Mouse (Mus musculus) MEL (cell line): ENCODE results near the gene Erich4. TPM values are rescaled to one million over a fixed set of nuclear protein-coding genes. Genes with fewer than 3 reads are reported as not detected.

Experiments used
- DNase-seq: peaks from one replicate; pipeline ENCODE4 v3.0.0; 2011; ENCODE audit warnings: low read depth, low spot score
- H3K27ac ChIP-seq: 2 replicates; pipeline ENCODE4 v1.5.1; 2012; ENCODE audit warnings: low read depth, mild to moderate bottlenecking, control low read depth, low read length, moderate library complexity; ENCODE audit not compliant: control insufficient read depth
- H3K27me3 ChIP-seq, 2 experiments: fragments of 150-350 bp in 1 of 2; sonication (generic) in 1 of 2; 2 replicates each; pipeline ENCODE4 v1.6.1; 2012; ENCODE audit warnings: low read length in 2 of 2, mild to moderate bottlenecking in 2 of 2, improper control_type of control experiment in 1 of 2, moderate library complexity in 1 of 2; ENCODE audit not compliant: insufficient read depth in 2 of 2, control insufficient read depth in 1 of 2
- H3K36me3 ChIP-seq, 2 experiments: 2 replicates each; pipeline ENCODE4 v1.6.1; 2012 to 2014; ENCODE audit warnings: low read length in 2 of 2, improper control_type of control experiment in 1 of 2, inconsistent platforms in 1 of 2, mild to moderate bottlenecking in 1 of 2; ENCODE audit not compliant: insufficient read depth in 2 of 2, control insufficient read depth in 1 of 2
- H3K4me1 ChIP-seq, 2 experiments: fragments of 150-350 bp in 1 of 2; sonication (generic) in 1 of 2; 2 replicates each; pipeline ENCODE4 v1.6.1; 2012; ENCODE audit warnings: low read length in 2 of 2, improper control_type of control experiment in 1 of 2, mild to moderate bottlenecking in 1 of 2; ENCODE audit not compliant: insufficient read depth in 2 of 2, control insufficient read depth in 1 of 2
- H3K4me3 ChIP-seq, 2 experiments: fragments of 150-350 bp in 1 of 2; sonication (generic) in 1 of 2; 2 replicates each; pipeline ENCODE4 v1.5.1; 2012; ENCODE audit warnings: low read depth in 2 of 2, low read length in 2 of 2, mild to moderate bottlenecking in 2 of 2, moderate library complexity in 2 of 2, control low read depth in 1 of 2, improper control_type of control experiment in 1 of 2; ENCODE audit not compliant: control insufficient read depth in 1 of 2, insufficient read depth in 1 of 2
- H3K79me2 ChIP-seq: 2 replicates; pipeline ENCODE4 v1.6.1; 2012; ENCODE audit warnings: mild to moderate bottlenecking, low read length, moderate library complexity; ENCODE audit not compliant: control insufficient read depth, poor library complexity, insufficient read depth
- H3K9ac ChIP-seq: 2 replicates; pipeline ENCODE4 v1.6.1; 2012; ENCODE audit warnings: low read depth, mild to moderate bottlenecking, control low read depth, low read length, moderate library complexity; ENCODE audit not compliant: control insufficient read depth, poor library complexity, severe bottlenecking
- H3K9me3 ChIP-seq: fragments of 150-350 bp; sonication (generic); replicated peaks from 2 replicates; pipeline ENCODE4 v1.6.1; 2012; ENCODE audit warnings: mild to moderate bottlenecking, low read length, improper control_type of control experiment, moderate library complexity; ENCODE audit not compliant: insufficient read depth
- BHLHE40 ChIP-seq: IDR thresholded peaks from 2 replicates; pipeline ENCODE4 v1.6.1; 2012; ENCODE audit warnings: low read depth, mild to moderate bottlenecking, inconsistent platforms, low read length, improper control_type of control experiment, borderline replicate concordance
- E2F4 ChIP-seq: IDR thresholded peaks from 2 replicates; pipeline ENCODE4 v1.6.1; 2011; ENCODE audit warnings: low read depth, low read length, improper control_type of control experiment, borderline replicate concordance
- ELF1 ChIP-seq: IDR thresholded peaks from 2 replicates; pipeline ENCODE4 v1.6.1; 2014; ENCODE audit warnings: low read depth, mild to moderate bottlenecking, inconsistent platforms, low read length, improper control_type of control experiment, moderate library complexity
- EP300 ChIP-seq, 2 experiments: IDR thresholded peaks; 2 replicates each; pipeline ENCODE4 v1.6.1; 2011; ENCODE audit warnings: improper control_type of control experiment in 2 of 2, low read length in 2 of 2, low read depth in 1 of 2, mild to moderate bottlenecking in 1 of 2
- GABPA ChIP-seq: IDR thresholded peaks from 2 replicates; pipeline ENCODE4 v1.6.1; 2012; ENCODE audit warnings: low read depth, mild to moderate bottlenecking, inconsistent platforms, low read length, improper control_type of control experiment, moderate library complexity
- KAT2A ChIP-seq: conservative IDR thresholded peaks from 2 replicates; pipeline ENCODE4 v1.6.1; 2012; ENCODE audit warnings: low read depth, low read length, improper control_type of control experiment, inconsistent platforms
- MAFK ChIP-seq: IDR thresholded peaks from 2 replicates; pipeline ENCODE4 v1.6.1; 2011; ENCODE audit warnings: low read depth, mild to moderate bottlenecking, low read length, improper control_type of control experiment, borderline replicate concordance
- MEF2A ChIP-seq: IDR thresholded peaks from 2 replicates; pipeline ENCODE4 v1.6.1; 2014; ENCODE audit warnings: low read depth, mild to moderate bottlenecking, inconsistent platforms, low read length, improper control_type of control experiment; ENCODE audit not compliant: poor library complexity, insufficient replicate concordance, severe bottlenecking; ENCODE audit errors: extremely low read depth
- MXI1 ChIP-seq: IDR thresholded peaks from 2 replicates; pipeline ENCODE4 v1.6.1; 2011; ENCODE audit warnings: mild to moderate bottlenecking, low read depth, low read length, improper control_type of control experiment
- NRF1 ChIP-seq: IDR thresholded peaks from 2 replicates; pipeline ENCODE4 v1.6.1; 2014; ENCODE audit warnings: low read depth, mild to moderate bottlenecking, inconsistent platforms, low read length, improper control_type of control experiment, moderate library complexity; ENCODE audit not compliant: poor library complexity, insufficient read depth, severe bottlenecking
- RAD21 ChIP-seq: IDR thresholded peaks from 2 replicates; pipeline ENCODE4 v1.6.1; 2011; ENCODE audit warnings: mild to moderate bottlenecking, low read depth, low read length, improper control_type of control experiment
- SMC3 ChIP-seq: IDR thresholded peaks from 2 replicates; pipeline ENCODE4 v1.6.1; 2011; ENCODE audit warnings: low read depth, low read length, improper control_type of control experiment
- TAL1 ChIP-seq: IDR thresholded peaks from 2 replicates; pipeline ENCODE4 v1.6.1; 2012; ENCODE audit warnings: mild to moderate bottlenecking, inconsistent platforms, low read length, moderate library complexity, mixed read lengths
- USF2 ChIP-seq, 2 experiments: IDR thresholded peaks; 2 replicates each; pipeline ENCODE4 v1.6.1; 2011 to 2012; ENCODE audit warnings: improper control_type of control experiment in 2 of 2, low read length in 2 of 2, borderline replicate concordance in 1 of 2, inconsistent platforms in 1 of 2, low read depth in 1 of 2, mild to moderate bottlenecking in 1 of 2; ENCODE audit not compliant: insufficient read depth in 1 of 2
- ZC3H11A ChIP-seq: IDR thresholded peaks from 2 replicates; pipeline ENCODE4 v1.6.1; 2012; ENCODE audit warnings: low read depth, mild to moderate bottlenecking, inconsistent platforms, low read length, improper control_type of control experiment
- ZKSCAN1 ChIP-seq: IDR thresholded peaks from 2 replicates; pipeline ENCODE4 v1.6.1; 2012; ENCODE audit warnings: low read depth, mild to moderate bottlenecking, inconsistent platforms, low read length, improper control_type of control experiment, moderate library complexity
- polyA plus RNA-seq, 2 experiments: library from polyadenylated mRNA; stranded (reverse) in 1 of 2; unstranded in 1 of 2; fragments of >175 nt in 1 of 2; fragments of >200 nt in 1 of 2; gene quantifications; 2 replicates each; pipeline versions ENCODE4 v1.2.1 to v1.2.4; 2012; ENCODE audit warnings: low replicate concordance in 2 of 2, low read depth in 1 of 2; ENCODE audit not compliant: insufficient read length in 2 of 2, insufficient read depth in 1 of 2, missing spikeins in 1 of 2
- total RNA-seq: library from RNA; depleted of rRNA; stranded (reverse); fragments of 300-350 nt; gene quantifications from 2 replicates; pipeline ENCODE4 v1.2.3, GENCODE M21; 2012

Erich4 gene
- total and polyA plus RNA-seq, 3 experiments, result not detected

DNA sequence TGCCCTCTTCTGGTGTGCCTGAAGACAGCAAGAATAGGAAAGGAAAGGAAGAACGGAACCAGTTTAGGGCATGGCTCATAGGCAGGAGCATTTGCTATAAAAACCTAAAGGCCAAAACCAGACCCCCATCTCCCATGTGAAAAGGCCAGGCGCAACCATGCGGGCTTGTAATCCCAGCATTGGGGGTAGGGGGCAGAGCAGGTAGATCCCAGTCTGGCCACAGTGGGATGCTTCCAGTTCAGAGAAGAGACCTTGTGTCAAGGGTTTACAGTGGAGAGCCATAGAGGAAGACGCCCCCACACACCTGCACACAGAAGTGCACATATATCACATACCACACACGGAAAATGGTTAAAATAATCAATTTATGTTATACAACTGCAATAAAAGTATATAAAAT, 1.6 kb downstream of the Erich4 start:
- H3K27ac ChIP-seq, result no peak overlapping the region
- no peak for TF ChIP-seq NRF1
- TF ChIP-seq GABPA, result no peak
- TF ChIP-seq MEF2A, result no peak
- TF ChIP-seq MAFK, result no peak
- TF ChIP-seq EP300 (IDR thresholded peaks at IDR 0.05; ENCODE audit: low read depth in 1 of 2, low read length in 2 of 2), result no peak
- no peak for TF ChIP-seq MXI1
- no peak for TF ChIP-seq BHLHE40
- TF ChIP-seq ELF1, result no peak
- no peak for TF ChIP-seq SMC3
- no peak for TF ChIP-seq USF2 (IDR thresholded peaks at IDR 0.05; ENCODE audit: borderline replicate concordance in 1 of 2, insufficient read depth in 1 of 2, low read depth in 1 of 2, low read length in 2 of 2)
- TF ChIP-seq E2F4, result no peak
- no peak for TF ChIP-seq ZC3H11A
- no peak for TF ChIP-seq KAT2A
- TF ChIP-seq TAL1, result no peak
- H3K27me3 ChIP-seq, result no peaks in the 10 kb centered on the region
- no peak overlapping the region for H3K9ac ChIP-seq
- peaks cover 0 to 12% of the 10 kb centered on the region in 2 experiments; a peak in 2 of 4 replicates for H3K4me1 ChIP-seq
- no peaks in the 10 kb centered on the region for H3K79me2 ChIP-seq
- DNase-seq, result no peak
- H3K4me3 ChIP-seq, result no peak overlapping the region
- no peaks in the 10 kb centered on the region for H3K36me3 ChIP-seq
- no peaks in the 10 kb centered on the region for H3K9me3 ChIP-seq

DNA sequence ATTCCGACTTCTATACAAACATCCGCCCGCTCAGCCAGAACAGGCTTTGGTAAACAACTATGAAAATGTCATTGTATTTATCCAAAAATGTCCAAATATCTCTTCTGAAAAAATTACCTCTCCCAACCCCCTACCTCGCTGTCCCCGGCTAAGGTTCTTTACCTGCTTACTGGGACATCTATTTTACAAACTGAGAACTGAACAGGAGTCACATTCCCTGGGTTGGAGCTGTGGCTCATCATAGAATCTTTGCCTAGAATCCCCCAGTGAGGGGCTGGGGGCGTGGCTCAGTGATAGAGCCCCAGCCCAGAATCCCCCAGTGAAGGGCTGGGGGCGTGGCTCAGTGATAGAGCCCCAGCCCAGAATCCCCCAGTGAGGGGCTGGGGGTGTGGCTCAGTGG, 4.2 kb downstream of the Erich4 start:
- TF ChIP-seq MEF2A (no peak), ZKSCAN1 (no peak), RAD21 (no peak)
- peaks cover 0 to 7% of the 10 kb centered on the region in 2 experiments; a peak in 2 of 4 replicates for H3K36me3 ChIP-seq
- H3K4me1 ChIP-seq, result peaks cover 0 to 11% of the 10 kb centered on the region in 2 experiments; a peak in 2 of 4 replicates
- H3K9ac ChIP-seq, result no peak overlapping the region
- no peaks in the 10 kb centered on the region for H3K27me3 ChIP-seq
- H3K79me2 ChIP-seq, result no peaks in the 10 kb centered on the region; the same call in 1 of the 2 replicates
- no peak overlapping the region for H3K27ac ChIP-seq
- no peak for DNase-seq
- H3K9me3 ChIP-seq, result no peaks in the 10 kb centered on the region
- H3K4me3 ChIP-seq, result no peak overlapping the region
